Mouse (Mus musculus) midbrain, embryonic 16.5 days (tissue): ENCODE results near the gene Aldh8a1. TPM values are rescaled to one million over a fixed set of nuclear protein-coding genes. Genes with fewer than 3 reads are reported as not detected.

Experiments
- ATAC-seq: fragments of 200-750 bp; cut with Nextera tagmentation; 2 replicates; pipeline ENCODE4 v1.8.0; 2017; ENCODE audit warnings: moderate TSS enrichment
- H3K27ac ChIP-seq: fragments of 300-500 bp; sonication (generic); 2 replicates; pipeline ENCODE4 v1.5.1; 2014; ENCODE audit warnings: mild to moderate bottlenecking, low read length, mixed read lengths
- H3K27me3 ChIP-seq: fragments of 300-500 bp; sonication (generic); 2 replicates; pipeline ENCODE4 v1.6.1; 2014; ENCODE audit warnings: low read depth, low read length, mixed read lengths; ENCODE audit not compliant: control insufficient read depth, insufficient read depth
- H3K36me3 ChIP-seq: fragments of 300-500 bp; sonication (generic); 2 replicates; pipeline ENCODE4 v1.6.1; 2014; ENCODE audit warnings: mild to moderate bottlenecking, low read length, moderate library complexity, mixed read lengths; ENCODE audit not compliant: control insufficient read depth, insufficient read depth
- H3K4me1 ChIP-seq: fragments of 300-500 bp; sonication (generic); 2 replicates; pipeline ENCODE4 v1.6.1; 2014; ENCODE audit warnings: mild to moderate bottlenecking, low read length, mixed read lengths; ENCODE audit not compliant: control insufficient read depth, insufficient read depth
- H3K4me2 ChIP-seq: fragments of 300-500 bp; sonication (generic); 2 replicates; pipeline ENCODE4 v1.6.1; 2014; ENCODE audit warnings: mild to moderate bottlenecking, low read length, mixed read lengths
- H3K4me3 ChIP-seq: fragments of 300-500 bp; sonication (generic); 2 replicates; pipeline ENCODE4 v1.5.1; 2014; ENCODE audit warnings: low read depth, mild to moderate bottlenecking, low read length, moderate library complexity, mixed read lengths
- H3K9ac ChIP-seq: fragments of 300-500 bp; sonication (generic); 2 replicates; pipeline ENCODE4 v1.6.1; 2014; ENCODE audit warnings: low read depth, low read length, mixed read lengths
- H3K9me3 ChIP-seq: fragments of 300-500 bp; sonication (generic); replicated peaks from 2 replicates; pipeline ENCODE4 v1.6.1; 2014; ENCODE audit warnings: mild to moderate bottlenecking, low read length, mixed read lengths; ENCODE audit not compliant: control insufficient read depth, poor library complexity, severe bottlenecking
- WGBS: fragments of 180-500 bp; shearing (Covaris S2); extraction: QIAGEN DNeasy Blood & Tissue Kit; methylation state at CpG from one replicate; pipeline ENCODE4 v1.1.7; 2014; 5-methylcytosine and 5-hydroxymethylcytosine counted together
- polyA plus RNA-seq: library from polyadenylated mRNA; unstranded; fragments of >200 nt; fragmentation: Nextera tagmentation; extraction: Ambion mirVana; gene quantifications from 2 replicates; pipeline ENCODE4 v1.2.1, GENCODE M21; 2015

Aldh8a1 gene
- polyA plus RNA-seq, 1 experiment from 2014 or later, result not detected

DNA sequence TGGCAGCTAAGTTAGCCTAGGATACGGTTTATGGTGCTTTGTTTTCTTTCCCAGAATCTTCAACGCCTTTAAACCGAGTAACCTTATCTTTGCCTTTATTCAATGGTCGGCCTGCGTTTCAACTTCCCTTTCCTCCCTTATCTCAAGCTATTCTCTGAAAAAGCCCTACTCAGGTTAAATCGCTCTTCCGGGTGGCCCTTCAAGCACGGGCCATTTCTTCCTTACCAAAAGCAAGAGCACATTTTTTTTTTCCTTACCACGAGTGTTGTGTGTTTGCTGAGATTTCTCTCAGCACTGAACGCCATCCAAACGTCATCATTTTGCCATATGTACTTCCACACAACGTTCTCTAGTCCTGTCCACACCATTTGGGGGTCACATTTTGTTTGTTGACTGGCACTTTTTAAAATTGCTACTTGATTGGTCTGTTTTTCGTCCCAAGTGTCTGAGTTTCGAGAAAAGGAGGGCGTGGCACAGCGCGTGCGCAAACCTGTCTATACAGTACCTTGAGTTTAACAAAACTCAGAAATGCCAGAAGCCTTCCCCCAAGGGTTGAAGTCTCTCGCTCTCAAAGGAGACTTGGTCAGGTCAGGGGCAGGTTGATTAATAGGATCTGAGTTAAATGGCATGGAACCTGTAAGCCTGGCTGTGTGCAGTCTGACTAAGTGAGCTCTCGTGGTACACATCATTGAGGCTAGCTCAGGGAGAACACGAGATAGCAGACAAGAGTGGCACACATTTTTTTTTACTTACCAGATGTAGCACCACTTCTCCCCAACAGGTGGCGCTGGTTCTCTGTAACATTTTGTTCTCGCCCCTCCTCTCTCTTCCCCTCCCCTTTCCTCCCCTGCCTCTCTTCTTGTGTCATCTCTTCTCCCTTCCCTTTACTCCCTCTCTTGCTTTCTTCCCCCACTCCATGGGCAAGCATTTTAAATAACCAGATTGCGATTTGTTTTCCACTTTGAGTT lies 43.6 kb downstream of the Aldh8a1 start:
- Histone ChIP-seq H3K9me3 (no peaks in the 10 kb centered on the region), H3K36me3 (no peaks in the 10 kb centered on the region), H3K4me1 (no peaks in the 10 kb centered on the region), H3K4me2 (no peak overlapping the region), H3K27me3 (no peaks in the 10 kb centered on the region), H3K4me3 (no peak overlapping the region), H3K9ac (no peak overlapping the region), H3K27ac (no peak overlapping the region)
- no peak for ATAC-seq
- 77% methylated on average over 24 of the region's 24 CpGs for WGBS

DNA sequence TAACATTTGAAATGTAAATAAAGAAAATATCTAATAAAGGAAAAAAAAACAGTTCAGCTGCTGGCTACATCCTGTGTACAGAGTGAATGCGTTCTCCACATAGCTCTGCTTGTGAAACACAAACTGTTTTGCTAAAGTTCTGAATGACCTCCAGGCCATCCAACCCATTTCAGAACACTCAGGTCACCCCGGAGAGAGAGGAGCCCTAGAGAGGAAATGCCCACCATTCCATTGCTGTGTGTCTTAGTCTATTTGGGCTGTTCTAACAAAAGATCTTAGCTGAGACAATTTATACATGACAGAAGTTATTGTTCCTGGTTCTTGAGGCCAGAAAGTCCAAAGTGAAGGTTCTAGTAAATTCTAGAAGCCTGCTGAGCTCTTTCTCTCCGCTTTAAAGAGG lies 49.4 kb downstream of the Aldh8a1 start:
- no peak overlapping the region for H3K4me3 ChIP-seq
- no peaks in the 10 kb centered on the region for H3K27me3 ChIP-seq
- H3K4me2 ChIP-seq, result no peak overlapping the region
- WGBS, result 78% methylated on average over 3 of the region's 3 CpGs
- no peaks in the 10 kb centered on the region for H3K36me3 ChIP-seq
- no peaks in the 10 kb centered on the region for H3K4me1 ChIP-seq
- ATAC-seq, result no peak
- no peak overlapping the region for H3K27ac ChIP-seq
- H3K9me3 ChIP-seq, result no peaks in the 10 kb centered on the region
- no peak overlapping the region for H3K9ac ChIP-seq

DNA sequence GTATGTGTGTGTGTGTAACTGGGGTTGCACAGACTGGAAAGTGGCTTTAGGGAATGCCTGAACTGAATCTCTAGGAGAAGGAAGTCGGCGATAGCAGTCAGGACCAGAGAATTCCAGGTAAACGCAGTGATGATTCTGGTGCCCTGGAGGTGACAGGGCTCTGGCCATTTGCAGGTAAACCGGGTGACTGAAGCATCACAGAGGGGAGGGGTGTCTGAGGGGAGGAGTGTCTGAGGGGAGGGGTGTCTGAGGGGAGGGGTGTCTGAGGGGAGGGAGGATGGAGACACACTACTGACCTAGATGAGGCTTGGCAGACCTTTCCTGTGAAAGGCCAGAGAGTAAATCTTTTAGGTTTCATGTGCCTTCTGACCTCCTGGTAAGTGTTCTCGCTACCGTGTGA lies 50.9 kb downstream of the Aldh8a1 start:
- no peaks in the 10 kb centered on the region for H3K27me3 ChIP-seq
- 81% methylated on average over 6 of the region's 6 CpGs for WGBS
- no peaks in the 10 kb centered on the region for H3K36me3 ChIP-seq
- H3K4me2 ChIP-seq, result no peak overlapping the region
- no peak for ATAC-seq
- H3K4me1 ChIP-seq, result no peaks in the 10 kb centered on the region
- no peaks in the 10 kb centered on the region for H3K9me3 ChIP-seq
- no peak overlapping the region for H3K9ac ChIP-seq
- H3K27ac ChIP-seq, result no peak overlapping the region
- H3K4me3 ChIP-seq, result no peak overlapping the region

DNA sequence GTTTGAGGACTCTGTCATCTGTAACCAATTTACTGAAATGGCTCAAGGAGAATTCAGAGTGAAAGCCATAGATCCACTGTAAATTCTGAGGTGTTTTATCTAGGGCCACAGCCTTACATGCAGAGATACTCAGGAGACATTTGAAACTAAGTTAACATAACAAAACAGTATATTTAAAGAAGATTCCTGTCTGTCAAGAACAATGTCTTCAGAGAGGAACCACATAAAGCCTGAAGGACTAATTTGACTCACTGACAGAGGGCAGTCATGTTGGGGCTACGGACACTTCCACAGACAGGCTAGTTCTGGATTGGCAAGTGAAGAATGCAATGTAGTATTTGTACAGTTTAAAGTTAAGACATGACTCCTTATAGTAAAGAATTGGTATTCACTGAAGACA lies 62.2 kb downstream of the Aldh8a1 start:
- ATAC-seq, result no peak
- WGBS, result 82% methylated on average over 1 of the region's 1 CpGs

DNA sequence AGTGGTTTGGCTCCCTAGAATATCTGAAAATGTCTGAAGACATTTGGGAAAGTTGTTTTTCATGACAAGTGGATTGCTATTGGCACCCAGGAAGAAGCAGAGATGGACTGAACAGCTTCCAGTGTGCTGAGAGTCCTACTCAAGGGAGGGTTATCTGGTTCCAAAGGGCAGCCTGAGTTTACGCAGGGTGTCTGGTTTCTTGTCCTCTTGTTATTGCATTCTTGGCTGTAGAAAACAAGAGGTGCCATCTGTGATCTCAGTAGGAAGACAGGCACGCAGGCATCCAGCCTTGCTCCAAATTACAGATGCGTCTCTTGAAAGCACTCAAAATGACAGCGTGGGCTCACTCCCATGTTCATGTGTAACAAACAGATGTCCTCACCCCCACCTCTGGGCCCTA lies 63.9 kb downstream of the Aldh8a1 start:
- Histone ChIP-seq H3K9me3 (no peaks in the 10 kb centered on the region), H3K9ac (no peak overlapping the region), H3K4me3 (no peak overlapping the region), H3K36me3 (no peaks in the 10 kb centered on the region), H3K27me3 (no peaks in the 10 kb centered on the region), H3K4me2 (no peak overlapping the region), H3K27ac (no peak overlapping the region), H3K4me1 (no peaks in the 10 kb centered on the region; the same call in 1 of the 2 replicates)
- WGBS, result 60% methylated on average over 4 of the region's 4 CpGs
- ATAC-seq, result no peak

More for the DNA sequence above, 62.2 kb downstream of the Aldh8a1 start:
- Histone ChIP-seq H3K27ac (no peak overlapping the region), H3K36me3 (no peaks in the 10 kb centered on the region), H3K4me1 (no peaks in the 10 kb centered on the region; the same call in 1 of the 2 replicates), H3K4me3 (no peak overlapping the region), H3K4me2 (no peak overlapping the region), H3K9ac (no peak overlapping the region), H3K9me3 (no peaks in the 10 kb centered on the region), H3K27me3 (no peaks in the 10 kb centered on the region)

DNA sequence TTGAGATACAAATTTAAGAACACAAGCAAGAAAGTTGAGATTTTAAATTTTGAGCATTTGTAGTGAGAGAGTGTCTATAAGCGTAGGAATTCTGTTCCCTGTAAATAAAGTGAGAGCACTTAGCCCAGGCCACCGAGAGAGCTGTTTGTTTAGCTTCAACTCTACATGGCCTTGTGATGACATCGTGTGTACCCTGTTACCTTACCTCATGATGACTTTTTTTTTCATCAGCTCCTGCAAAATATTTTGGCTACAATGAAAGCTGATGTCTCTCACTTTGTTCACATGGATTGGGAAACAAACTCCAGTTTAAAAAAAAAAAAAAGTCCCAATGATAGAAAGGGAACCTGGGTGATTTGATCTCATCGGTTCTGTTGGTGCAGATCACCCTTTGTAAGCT lies 64.6 kb downstream of the Aldh8a1 start:
- no peaks in the 10 kb centered on the region; the same call in 1 of the 2 replicates for H3K4me1 ChIP-seq
- WGBS, result 85% methylated on average over 4 of the region's 4 CpGs
- ATAC-seq, result no peak
- H3K4me3 ChIP-seq, result no peak overlapping the region
- no peaks in the 10 kb centered on the region for H3K27me3 ChIP-seq
- H3K4me2 ChIP-seq, result no peak overlapping the region
- H3K9ac ChIP-seq, result no peak overlapping the region
- no peaks in the 10 kb centered on the region for H3K36me3 ChIP-seq
- H3K9me3 ChIP-seq, result no peaks in the 10 kb centered on the region
- H3K27ac ChIP-seq, result no peak overlapping the region

DNA sequence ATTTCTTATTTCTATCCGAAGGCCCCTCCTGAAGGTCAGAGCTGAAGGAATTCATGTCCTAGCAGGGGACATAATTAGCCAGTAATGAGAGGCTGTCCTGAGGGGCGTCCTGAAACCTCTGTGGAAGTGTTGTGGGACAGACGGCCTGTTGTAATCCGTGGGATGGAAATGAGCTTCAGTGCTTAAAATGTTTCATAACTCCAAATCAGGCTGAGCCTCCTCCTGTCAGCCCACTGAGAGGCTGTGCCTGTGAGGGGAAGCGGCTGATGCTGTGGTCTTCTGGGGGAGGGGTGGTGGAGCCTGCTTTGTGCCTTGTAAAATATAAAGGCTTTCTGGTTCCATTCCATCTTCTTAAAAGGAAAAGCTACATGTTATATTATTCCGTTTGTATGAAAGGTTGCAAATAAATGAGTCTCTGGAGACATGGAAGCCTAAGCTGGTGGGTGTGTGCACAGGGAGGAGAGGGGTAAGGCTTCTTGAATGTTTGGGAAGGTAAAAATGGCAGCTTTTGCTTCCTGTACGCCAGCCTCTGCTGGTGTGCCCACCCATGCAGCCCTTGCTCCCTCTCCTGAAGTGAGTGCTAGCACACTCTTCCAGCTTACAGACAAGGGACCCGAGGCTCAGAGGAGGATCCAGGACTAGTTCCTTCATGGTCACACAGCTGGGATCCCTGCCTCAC lies 66.7 kb downstream of the Aldh8a1 start:
- WGBS, result 41% methylated on average over 8 of the region's 8 CpGs
- Histone ChIP-seq H3K4me1 (no peaks in the 10 kb centered on the region; the same call in 1 of the 2 replicates), H3K27me3 (no peaks in the 10 kb centered on the region), H3K4me3 (no peak overlapping the region), H3K4me2 (no peak overlapping the region), H3K9ac (no peak overlapping the region), H3K36me3 (no peaks in the 10 kb centered on the region), H3K9me3 (no peaks in the 10 kb centered on the region), H3K27ac (no peak overlapping the region)
- peak; percentile 33; the same call in 1 of the 2 replicates for ATAC-seq

DNA sequence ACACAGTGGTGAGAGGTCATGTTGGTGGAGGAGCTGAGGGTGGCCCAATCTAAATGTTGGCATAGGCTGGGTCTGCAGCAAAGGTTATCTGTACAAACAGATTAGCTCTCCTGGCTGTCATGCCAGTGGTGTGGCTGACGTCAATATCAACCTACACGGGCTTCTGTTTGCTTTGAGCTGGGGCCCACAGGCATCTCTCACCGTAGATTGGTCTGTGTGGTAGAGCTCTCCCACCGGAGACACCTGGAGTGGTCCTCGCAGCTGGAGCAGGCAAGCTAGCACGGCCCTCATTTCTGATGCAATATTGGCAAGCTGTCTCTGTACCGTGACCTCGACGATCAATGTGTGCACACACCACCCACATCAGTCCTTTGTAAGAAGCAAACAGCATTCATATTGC lies 67.3 kb downstream of the Aldh8a1 start:
- Histone ChIP-seq H3K27ac (no peak overlapping the region), H3K4me2 (no peak overlapping the region), H3K27me3 (no peaks in the 10 kb centered on the region), H3K36me3 (no peaks in the 10 kb centered on the region), H3K9ac (no peak overlapping the region), H3K9me3 (no peaks in the 10 kb centered on the region), H3K4me1 (no peaks in the 10 kb centered on the region; the same call in 1 of the 2 replicates), H3K4me3 (no peak overlapping the region)
- ATAC-seq, result no peak
- WGBS, result 71% methylated on average over 9 of the region's 9 CpGs
